Mouse (Mus musculus) kidney, embryonic 16.5 days (tissue): ENCODE results near the gene Klhdc4. TPM values are rescaled to one million over a fixed set of nuclear protein-coding genes. Genes with fewer than 3 reads are reported as not detected.

Source experiments
- ATAC-seq: fragments of 200-750 bp; cut with Nextera tagmentation; 2 replicates; pipeline ENCODE4 v1.8.0; 2017; ENCODE audit warnings: moderate TSS enrichment; ENCODE audit not compliant: low FRiP score, low TSS enrichment
- H3K27ac ChIP-seq: fragments of 300-500 bp; sonication (generic); 2 replicates; pipeline ENCODE4 v1.5.1; 2014; ENCODE audit warnings: low read length
- H3K27me3 ChIP-seq: fragments of 300-500 bp; sonication (generic); 2 replicates; pipeline ENCODE4 v1.6.1; 2014; ENCODE audit warnings: low read length, control low read depth, mixed read lengths; ENCODE audit not compliant: insufficient read depth
- H3K36me3 ChIP-seq: fragments of 300-500 bp; sonication (generic); 2 replicates; pipeline ENCODE4 v1.6.1; 2014; ENCODE audit warnings: low read length, control low read depth, mixed read lengths; ENCODE audit not compliant: insufficient read depth
- H3K4me1 ChIP-seq: fragments of 300-500 bp; sonication (generic); 2 replicates; pipeline ENCODE4 v1.6.1; 2014; ENCODE audit warnings: low read length, control low read depth, mixed read lengths; ENCODE audit not compliant: insufficient read depth
- H3K4me2 ChIP-seq: fragments of 300-500 bp; sonication (generic); replicated peaks from 2 replicates; pipeline ENCODE4 v1.6.1; 2014; ENCODE audit warnings: low read depth, low read length
- H3K4me3 ChIP-seq: fragments of 300-500 bp; sonication (generic); 2 replicates; pipeline ENCODE4 v1.5.1; 2014; ENCODE audit warnings: mild to moderate bottlenecking, low read length
- H3K9ac ChIP-seq: fragments of 300-500 bp; sonication (generic); replicated peaks from 2 replicates; pipeline ENCODE4 v1.6.1; 2014; ENCODE audit warnings: low read length
- H3K9me3 ChIP-seq: fragments of 300-500 bp; sonication (generic); 2 replicates; pipeline ENCODE4 v1.6.1; 2016; ENCODE audit warnings: low read length, control low read depth
- WGBS: fragments of 180-500 bp; shearing (Covaris S2); extraction: QIAGEN DNeasy Blood & Tissue Kit; methylation state at CpG from one replicate; pipeline ENCODE4 v1.1.7; 2014; 5-methylcytosine and 5-hydroxymethylcytosine counted together
- polyA plus RNA-seq: library from polyadenylated mRNA; unstranded; fragments of >200 nt; fragmentation: Nextera tagmentation; extraction: Ambion mirVana; gene quantifications from 2 replicates; pipeline ENCODE4 v1.2.1, GENCODE M21; 2015

Gene Klhdc4
- polyA plus RNA-seq, 1 experiment from 2014 or later = 48.4 TPM

GRCm38 (mm10) chr8:121820840-121821239, 8.5 kb downstream of the Klhdc4 start:
- Histone ChIP-seq H3K9ac (no peak overlapping the region), H3K27ac (no peak overlapping the region), H3K4me3 (no peak overlapping the region), H3K4me2 (no peak overlapping the region), H3K36me3 (peaks cover 13% of the 10 kb centered on the region; the same call in 1 of the 2 replicates), H3K4me1 (no peaks in the 10 kb centered on the region), H3K9me3 (no peaks in the 10 kb centered on the region), H3K27me3 (no peaks in the 10 kb centered on the region)
- 81% methylated on average over 6 of the region's 6 CpGs for WGBS
- no peak for ATAC-seq

GRCm38 (mm10) chr8:121818226-121818625, 11.1 kb downstream of the Klhdc4 start:
- WGBS = 86% methylated on average over 7 of the region's 7 CpGs
- no peak overlapping the region for H3K4me3 ChIP-seq
- peaks cover 25% of the 10 kb centered on the region; the same call in 1 of the 2 replicates for H3K36me3 ChIP-seq
- H3K27ac ChIP-seq = no peak overlapping the region
- H3K4me2 ChIP-seq = no peak overlapping the region
- no peaks in the 10 kb centered on the region for H3K27me3 ChIP-seq
- no peak overlapping the region for H3K9ac ChIP-seq
- ATAC-seq = no peak
- no peaks in the 10 kb centered on the region for H3K9me3 ChIP-seq
- H3K4me1 ChIP-seq = no peaks in the 10 kb centered on the region

GRCm38 (mm10) chr8:121811931-121812570, 17.3 kb downstream of the Klhdc4 start:
- WGBS = 94% methylated on average over 12 of the region's 12 CpGs
- Histone ChIP-seq H3K9ac (no peak overlapping the region), H3K4me3 (no peak overlapping the region), H3K36me3 (peaks cover 20% of the 10 kb centered on the region), H3K27me3 (no peaks in the 10 kb centered on the region), H3K27ac (no peak overlapping the region), H3K4me2 (no peak overlapping the region), H3K9me3 (no peaks in the 10 kb centered on the region), H3K4me1 (no peaks in the 10 kb centered on the region)
- ATAC-seq = no peak

- Histone ChIP-seq H3K36me3 (peaks cover 20% of the 10 kb centered on the region), H3K4me3 (no peak overlapping the region), H3K4me2 (no peak overlapping the region), H3K27ac (no peak overlapping the region), H3K9ac (no peak overlapping the region), H3K27me3 (no peaks in the 10 kb centered on the region), H3K4me1 (no peaks in the 10 kb centered on the region), H3K9me3 (no peaks in the 10 kb centered on the region)
- ATAC-seq = no peak
- 89% methylated on average over 3 of the region's 3 CpGs for WGBS
These were observed 17.9 kb downstream of the Klhdc4 start for GRCm38 (mm10) chr8:121811502-121811901.

- Histone ChIP-seq H3K27ac (no peak overlapping the region), H3K9ac (no peak overlapping the region), H3K27me3 (no peaks in the 10 kb centered on the region), H3K9me3 (no peaks in the 10 kb centered on the region), H3K4me2 (no peak overlapping the region), H3K4me3 (no peak overlapping the region), H3K4me1 (no peaks in the 10 kb centered on the region), H3K36me3 (peaks cover 35% of the 10 kb centered on the region)
- WGBS = 92% methylated on average over 11 of the region's 11 CpGs
- ATAC-seq = no peak
These were observed 19.7 kb downstream of the Klhdc4 start for GRCm38 (mm10) chr8:121809524-121810155.

- Histone ChIP-seq H3K4me1 (no peaks in the 10 kb centered on the region), H3K36me3 (peaks cover 34% of the 10 kb centered on the region), H3K9ac (no peak overlapping the region), H3K27ac (no peak overlapping the region), H3K9me3 (no peaks in the 10 kb centered on the region), H3K4me3 (no peak overlapping the region), H3K4me2 (no peak overlapping the region), H3K27me3 (no peaks in the 10 kb centered on the region)
- 75% methylated on average over 11 of the region's 11 CpGs for WGBS
- ATAC-seq = no peak
These were observed 21.3 kb downstream of the Klhdc4 start for GRCm38 (mm10) chr8:121808032-121808431.

GRCm38 (mm10) chr8:121806126-121806525, 23.2 kb downstream of the Klhdc4 start:
- 94% methylated on average over 13 of the region's 13 CpGs for WGBS
- no peak overlapping the region for H3K4me3 ChIP-seq
- no peak overlapping the region for H3K4me2 ChIP-seq
- peaks cover 34% of the 10 kb centered on the region for H3K36me3 ChIP-seq
- no peak overlapping the region for H3K9ac ChIP-seq
- H3K9me3 ChIP-seq = no peaks in the 10 kb centered on the region
- no peak overlapping the region for H3K27ac ChIP-seq
- ATAC-seq = no peak
- H3K27me3 ChIP-seq = no peaks in the 10 kb centered on the region
- no peaks in the 10 kb centered on the region for H3K4me1 ChIP-seq

GRCm38 (mm10) chr8:121804829-121805228, 24.5 kb downstream of the Klhdc4 start:
- Histone ChIP-seq H3K27ac (no peak overlapping the region), H3K27me3 (no peaks in the 10 kb centered on the region), H3K4me3 (no peak overlapping the region), H3K9me3 (no peaks in the 10 kb centered on the region), H3K9ac (no peak overlapping the region), H3K36me3 (peaks cover 39% of the 10 kb centered on the region), H3K4me1 (no peaks in the 10 kb centered on the region), H3K4me2 (no peak overlapping the region)
- ATAC-seq = no peak
- WGBS = 94% methylated on average over 5 of the region's 5 CpGs

GRCm38 (mm10) chr8:121798401-121798800, 31.0 kb downstream of the Klhdc4 start:
- H3K9ac ChIP-seq = no peak overlapping the region

GRCm38 (mm10) chr8:121796406-121796805, 33.0 kb downstream of the Klhdc4 start:
- peaks cover 46% of the 10 kb centered on the region for H3K36me3 ChIP-seq
- no peaks in the 10 kb centered on the region for H3K27me3 ChIP-seq
- H3K27ac ChIP-seq = no peak overlapping the region
- no peak overlapping the region for H3K4me3 ChIP-seq
- H3K4me2 ChIP-seq = no peak overlapping the region
- H3K4me1 ChIP-seq = no peaks in the 10 kb centered on the region
- ATAC-seq = no peak
- 90% methylated on average over 11 of the region's 11 CpGs for WGBS
- H3K9ac ChIP-seq = no peak overlapping the region
- no peaks in the 10 kb centered on the region for H3K9me3 ChIP-seq

More at GRCm38 (mm10) chr8:121798401-121798800, 31.0 kb downstream of the Klhdc4 start:
- H3K27ac ChIP-seq = no peak overlapping the region
- H3K27me3 ChIP-seq = no peaks in the 10 kb centered on the region
- no peaks in the 10 kb centered on the region for H3K4me1 ChIP-seq
- H3K9me3 ChIP-seq = no peaks in the 10 kb centered on the region
- peaks cover 51% of the 10 kb centered on the region for H3K36me3 ChIP-seq
- 80% methylated on average over 6 of the region's 6 CpGs for WGBS
- no peak overlapping the region for H3K4me2 ChIP-seq
- no peak for ATAC-seq
- H3K4me3 ChIP-seq = no peak overlapping the region
